Mouse (Mus musculus): ENCODE measurements around the gene Rabep1. TPM values are rescaled to one million over a fixed set of nuclear protein-coding genes. Genes with fewer than 3 reads are reported as not detected.
A peak's percentile ranks its signal among the peaks of the same experiment; 100 is the strongest.

The Rabep1 gene
- 85.6 and 93.1 TPM in 2 replicates for polyA plus RNA-seq (2015; fragmentation: Nextera tagmentation; extraction: Ambion mirVana)

- under 1% methylated on average over 87 of the region's 88 CpGs for WGBS
- H3K4me2 ChIP-seq = peak within 1 kb of the TSS; percentile 63
- no peaks in the 10 kb centered on the region for H3K9me3 ChIP-seq
- H3K27me3 ChIP-seq (replicated peaks) = 0 out of 2 replicates have a peak, but pooled peaks cover 3% of the 10 kb centered on the region
- ATAC-seq (replicated peaks) = peak; percentile 95
- no peaks in the 10 kb centered on the region for H3K36me3 ChIP-seq (replicated peaks)
- H3K4me1 ChIP-seq = peaks cover 19% of the 10 kb centered on the region
- H3K9ac ChIP-seq = peak within 1 kb of the TSS; percentile 96
- H3K4me3 ChIP-seq = peak within 1 kb of the TSS; percentile 72
- peak within 1 kb of the TSS; percentile 88 for H3K27ac ChIP-seq
Measured at GRCm38 (mm10) chr11:70844559-70845456, at the start of gene Rabep1. Gene Rabep1, plus strand, starts transcription at chr11:70844778.

GRCm38 (mm10) chr11:70802208-70802864 is 42.2 kb upstream of the Rabep1 start:
- 85% methylated on average over 2 of the region's 2 CpGs for WGBS
- Histone ChIP-seq H3K4me1 (no peaks in the 10 kb centered on the region), H3K36me3 (replicated peaks) (no peaks in the 10 kb centered on the region), H3K27me3 (replicated peaks) (no peaks in the 10 kb centered on the region), H3K4me2 (no peak overlapping the region), H3K9ac (no peak overlapping the region), H3K9me3 (no peaks in the 10 kb centered on the region), H3K4me3 (no peak overlapping the region), H3K27ac (no peak overlapping the region)
- ATAC-seq (replicated peaks) = no peak

GRCm38 (mm10) chr11:70802865-70803261 is 41.7 kb upstream of the Rabep1 start:
- Histone ChIP-seq H3K4me3 (no peak overlapping the region), H3K27me3 (replicated peaks) (no peaks in the 10 kb centered on the region), H3K9ac (no peak overlapping the region), H3K27ac (no peak overlapping the region), H3K4me2 (no peak overlapping the region), H3K36me3 (replicated peaks) (no peaks in the 10 kb centered on the region), H3K4me1 (no peaks in the 10 kb centered on the region), H3K9me3 (no peaks in the 10 kb centered on the region)
- ATAC-seq (replicated peaks) = no peak
- WGBS = 79% methylated on average over 2 of the region's 2 CpGs

- no peaks in the 10 kb centered on the region for H3K36me3 ChIP-seq (replicated peaks)
- no peaks in the 10 kb centered on the region for H3K27me3 ChIP-seq (replicated peaks)
- H3K9ac ChIP-seq = no peak overlapping the region
- no peak for ATAC-seq (replicated peaks)
- H3K4me1 ChIP-seq = no peaks in the 10 kb centered on the region
- H3K27ac ChIP-seq = no peak overlapping the region
- no peaks in the 10 kb centered on the region for H3K9me3 ChIP-seq
- H3K4me2 ChIP-seq = no peak overlapping the region
- WGBS = 81% methylated on average over 6 of the region's 6 CpGs
- H3K4me3 ChIP-seq = no peak overlapping the region
Measured at GRCm38 (mm10) chr11:70803711-70804200, 40.8 kb upstream of the Rabep1 start.

GRCm38 (mm10) chr11:70804395-70804794 is 40.2 kb upstream of the Rabep1 start:
- H3K9me3 ChIP-seq = no peaks in the 10 kb centered on the region
- H3K4me2 ChIP-seq = no peak overlapping the region
- H3K27ac ChIP-seq = no peak overlapping the region
- no peaks in the 10 kb centered on the region for H3K27me3 ChIP-seq (replicated peaks)
- WGBS = 83% methylated on average over 3 of the region's 3 CpGs
- H3K4me1 ChIP-seq = no peaks in the 10 kb centered on the region
- no peak overlapping the region for H3K4me3 ChIP-seq
- ATAC-seq (replicated peaks) = no peak
- no peaks in the 10 kb centered on the region for H3K36me3 ChIP-seq (replicated peaks)
- H3K9ac ChIP-seq = no peak overlapping the region

- Histone ChIP-seq H3K27ac (no peak overlapping the region), H3K4me1 (no peaks in the 10 kb centered on the region), H3K9ac (no peak overlapping the region), H3K9me3 (no peaks in the 10 kb centered on the region), H3K4me3 (no peak overlapping the region), H3K4me2 (no peak overlapping the region), H3K27me3 (replicated peaks) (no peaks in the 10 kb centered on the region), H3K36me3 (replicated peaks) (no peaks in the 10 kb centered on the region)
- no peak for ATAC-seq (replicated peaks)
- 79% methylated on average over 8 of the region's 8 CpGs for WGBS
Measured at GRCm38 (mm10) chr11:70805641-70806175, 38.9 kb upstream of the Rabep1 start.

- H3K27me3 ChIP-seq (replicated peaks) = no peaks in the 10 kb centered on the region
- H3K4me1 ChIP-seq = no peaks in the 10 kb centered on the region
- no peak for ATAC-seq (replicated peaks)
Measured at GRCm38 (mm10) chr11:70806697-70807096, 37.9 kb upstream of the Rabep1 start.

GRCm38 (mm10) chr11:70807630-70808029 is 36.9 kb upstream of the Rabep1 start:
- 89% methylated on average over 4 of the region's 4 CpGs for WGBS
- no peak for ATAC-seq (replicated peaks)
- no peaks in the 10 kb centered on the region for H3K36me3 ChIP-seq (replicated peaks)
- H3K4me1 ChIP-seq = no peaks in the 10 kb centered on the region
- H3K4me3 ChIP-seq = no peak overlapping the region
- H3K4me2 ChIP-seq = no peak overlapping the region
- no peak overlapping the region for H3K27ac ChIP-seq
- no peaks in the 10 kb centered on the region for H3K9me3 ChIP-seq
- no peak overlapping the region for H3K9ac ChIP-seq
- no peaks in the 10 kb centered on the region for H3K27me3 ChIP-seq (replicated peaks)

More at GRCm38 (mm10) chr11:70806697-70807096, 37.9 kb upstream of the Rabep1 start:
- no peak overlapping the region for H3K9ac ChIP-seq
- no peak overlapping the region for H3K4me3 ChIP-seq
- H3K9me3 ChIP-seq = no peaks in the 10 kb centered on the region
- no peaks in the 10 kb centered on the region for H3K36me3 ChIP-seq (replicated peaks)
- no peak overlapping the region for H3K27ac ChIP-seq
- WGBS = 84% methylated on average over 4 of the region's 4 CpGs
- H3K4me2 ChIP-seq = no peak overlapping the region

GRCm38 (mm10) chr11:70808101-70808500 is 36.5 kb upstream of the Rabep1 start:
- Histone ChIP-seq H3K9me3 (no peaks in the 10 kb centered on the region), H3K4me1 (no peaks in the 10 kb centered on the region), H3K36me3 (replicated peaks) (no peaks in the 10 kb centered on the region), H3K27me3 (replicated peaks) (no peaks in the 10 kb centered on the region), H3K9ac (no peak overlapping the region), H3K27ac (no peak overlapping the region), H3K4me3 (no peak overlapping the region), H3K4me2 (no peak overlapping the region)
- no peak for ATAC-seq (replicated peaks)
- 68% methylated on average over 3 of the region's 3 CpGs for WGBS

GRCm38 (mm10) chr11:70809011-70809410 is 35.6 kb upstream of the Rabep1 start:
- 15% methylated on average over 1 of the region's 1 CpGs for WGBS
- H3K36me3 ChIP-seq (replicated peaks) = no peaks in the 10 kb centered on the region
- H3K9me3 ChIP-seq = no peaks in the 10 kb centered on the region
- no peak overlapping the region for H3K4me3 ChIP-seq
- H3K27me3 ChIP-seq (replicated peaks) = no peaks in the 10 kb centered on the region
- no peak overlapping the region for H3K9ac ChIP-seq
- no peaks in the 10 kb centered on the region for H3K4me1 ChIP-seq
- no peak for ATAC-seq (replicated peaks)
- no peak overlapping the region for H3K27ac ChIP-seq
- H3K4me2 ChIP-seq = no peak overlapping the region

GRCm38 (mm10) chr11:70811041-70811440 is 33.5 kb upstream of the Rabep1 start:
- no peak overlapping the region for H3K27ac ChIP-seq
- no peaks in the 10 kb centered on the region for H3K27me3 ChIP-seq (replicated peaks)
- H3K9ac ChIP-seq = no peak overlapping the region
- WGBS = 83% methylated on average over 5 of the region's 5 CpGs
- no peak overlapping the region for H3K4me2 ChIP-seq
- no peaks in the 10 kb centered on the region for H3K36me3 ChIP-seq (replicated peaks)
- no peak for ATAC-seq (replicated peaks)
- H3K4me1 ChIP-seq = no peaks in the 10 kb centered on the region
- no peak overlapping the region for H3K4me3 ChIP-seq
- H3K9me3 ChIP-seq = no peaks in the 10 kb centered on the region

GRCm38 (mm10) chr11:70811471-70812240 is 32.9 kb upstream of the Rabep1 start:
- Histone ChIP-seq H3K36me3 (replicated peaks) (no peaks in the 10 kb centered on the region), H3K4me1 (no peaks in the 10 kb centered on the region), H3K4me2 (no peak overlapping the region), H3K4me3 (no peak overlapping the region), H3K27me3 (replicated peaks) (no peaks in the 10 kb centered on the region), H3K27ac (no peak overlapping the region), H3K9me3 (no peaks in the 10 kb centered on the region), H3K9ac (no peak overlapping the region)
- no peak for ATAC-seq (replicated peaks)
- WGBS = 68% methylated on average over 13 of the region's 13 CpGs

All from midbrain, embryonic 15.5 days (tissue).